Comparison of ENCODE assay signal across 9 mouse cellular contexts in the genomic region with DNA sequence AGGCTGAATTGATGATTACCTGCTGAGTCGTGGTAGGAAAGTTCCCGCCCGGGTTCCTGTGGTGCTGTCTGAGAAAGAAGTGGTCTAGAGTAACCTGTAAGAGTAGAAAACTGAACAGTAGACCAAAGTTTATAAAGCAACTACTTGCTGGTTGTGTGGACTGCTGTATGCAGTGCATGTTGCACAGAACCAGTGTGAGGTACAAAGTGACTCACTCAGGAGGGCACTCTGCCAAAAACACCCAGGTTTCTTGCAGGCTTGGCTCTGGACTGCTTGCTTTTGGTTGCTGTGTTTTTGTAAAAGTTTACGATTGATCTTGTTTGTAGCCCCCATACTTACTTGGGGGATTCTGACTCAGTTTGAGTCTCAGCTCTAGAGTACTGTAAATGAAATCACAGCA. TPM values are rescaled to one million over a fixed set of nuclear protein-coding genes. Genes with fewer than 3 reads are reported as not detected.
DNase-seq lines count a peak whose midpoint lies in the region; ATAC-seq and TF ChIP-seq lines count a peak whose summit lies in the region.
"Had no signal": no experiment of that assay in that cellular context is flagged by ENCODE, and none has a peak within 500 bp of the region (broad histone marks: within the 10 kb centered on the region; RNA-seq: fewer than 3 reads in every experiment).

No protein-coding gene starts in this region.

- H3K27me3 ChIP-seq in midbrain, embryonic 13.5 days = no peaks in the 10 kb centered on the region
- H3K27me3 ChIP-seq in midbrain, embryonic 10.5 days (ENCODE audit: low read depth, poor library complexity, severe bottlenecking) = no peaks in the 10 kb centered on the region
- H3K27me3 ChIP-seq in thymus, adult 2 months (ENCODE audit: control insufficient read depth, insufficient read depth, low read length) = no peaks in the 10 kb centered on the region

- H3K4me3 ChIP-seq in midbrain, embryonic 13.5 days (replicated peaks) = no peak overlapping the region
- H3K4me3 ChIP-seq in midbrain, embryonic 10.5 days = no peak overlapping the region
- no peak overlapping the region for H3K4me3 ChIP-seq in thymus, adult 2 months (ENCODE audit: control insufficient read depth, insufficient read depth, low read length)

- no peak for DNase-seq in midbrain, embryonic 10.5 days (ENCODE audit: low spot score)
- peak; percentile 79 for DNase-seq in cerebellum, adult 9-10 months
- DNase-seq in heart, postnatal 14 days = peak; percentile 64 to 77
- DNase-seq in layer of hippocampus, adult 18-20 months (ENCODE audit: low spot score in 2 of 2) = peak; percentile 28 to 75
- DNase-seq in lung, postnatal 4 days = peak; percentile 34 to 58
- DNase-seq in testis, postnatal 10 days (ENCODE audit: low spot score) = peak; percentile 77
- no peak for DNase-seq in thymus, adult 2 months

- no peak overlapping the region for H3K27ac ChIP-seq in midbrain, embryonic 13.5 days
- no peak overlapping the region for H3K27ac ChIP-seq in midbrain, embryonic 10.5 days (replicated peaks)
- no peak overlapping the region for H3K27ac ChIP-seq in thymus, adult 2 months (ENCODE audit: control insufficient read depth, insufficient read depth, low read length)
- H3K27ac ChIP-seq: liver, embryonic 14.5 days had no signal

- WGBS in midbrain, embryonic 13.5 days = 57% methylated on average over 4 of the region's 4 CpGs
- 54% methylated on average over 4 of the region's 4 CpGs for WGBS in midbrain, embryonic 10.5 days
- WGBS in thymus, adult 2 months = 62% methylated on average over 4 of the region's 4 CpGs

- intact Hi-C loops in heart, postnatal 14 days (cut with DNase I) = loop anchor here (10.0 kb wide), 1 partner anchor 115 kb away; no protein-coding TSS in a partner anchor

- no peaks in the 10 kb centered on the region for H3K9me3 ChIP-seq in midbrain, embryonic 13.5 days
- H3K9me3 ChIP-seq in midbrain, embryonic 10.5 days (replicated peaks) = no peaks in the 10 kb centered on the region

- no peak for TF ChIP-seq CTCF in thymus, adult 2 months (IDR thresholded peaks at IDR 0.05; ENCODE audit: borderline replicate concordance, control insufficient read depth, extremely low read depth, insufficient read depth, low read length, poor library complexity)

- no peaks in the 10 kb centered on the region for H3K4me1 ChIP-seq in midbrain, embryonic 13.5 days (replicated peaks)
- H3K4me1 ChIP-seq in midbrain, embryonic 10.5 days = no peaks in the 10 kb centered on the region
- H3K4me1 ChIP-seq in thymus, adult 2 months (replicated peaks; ENCODE audit: control insufficient read depth, insufficient read depth, low read length) = no peaks in the 10 kb centered on the region

- TF ChIP-seq POLR2A in thymus, adult 2 months (IDR thresholded peaks at IDR 0.05; ENCODE audit: control insufficient read depth, extremely low read depth, insufficient read depth, low read length, poor library complexity) = no peak

- H3K36me3 ChIP-seq in midbrain, embryonic 13.5 days = no peaks in the 10 kb centered on the region
- H3K36me3 ChIP-seq in midbrain, embryonic 10.5 days = peaks cover 19% of the 10 kb centered on the region
- peaks cover 15% of the 10 kb centered on the region for H3K36me3 ChIP-seq in thymus, adult 2 months (ENCODE audit: control insufficient read depth, insufficient read depth, low read length)

- H3K4me2 ChIP-seq in midbrain, embryonic 13.5 days (replicated peaks) = no peak overlapping the region

- no peak overlapping the region for H3K9ac ChIP-seq in midbrain, embryonic 13.5 days (replicated peaks)
- H3K9ac ChIP-seq: liver, embryonic 14.5 days had no signal

- peak; percentile 51; the same call in 1 of the 2 replicates for ATAC-seq in midbrain, embryonic 13.5 days

RNA-seq across cellular contexts. Expression of a gene that starts 15.4 kb away (rescaled TPM):
- 4.6 and 5.0 TPM in 2 replicates for polyA plus RNA-seq in midbrain, embryonic 13.5 days (2015; fragmentation: Nextera tagmentation; extraction: Ambion mirVana)
- polyA plus RNA-seq in midbrain, embryonic 10.5 days (2016; fragmentation: Nextera tagmentation; extraction: Ambion mirVana) = 3.9 and 4.2 TPM in 2 replicates
- total RNA-seq in heart, postnatal 14 days (2021) = 10 to 100 TPM; 18.0 to 19.3 TPM
- total RNA-seq in layer of hippocampus, adult 18-20 months (2021) = 1 to 10 TPM; 8.5 TPM
- 7.2 and 7.6 TPM in 2 replicates for polyA plus RNA-seq in thymus, adult 2 months (2012; rRNA removed)

RNA-seq across cellular contexts. Expression of a gene that starts 32.0 kb away (rescaled TPM):
- polyA plus RNA-seq in midbrain, embryonic 13.5 days (2015; fragmentation: Nextera tagmentation; extraction: Ambion mirVana) = 433 and 444 TPM in 2 replicates
- polyA plus RNA-seq in midbrain, embryonic 10.5 days (2016; fragmentation: Nextera tagmentation; extraction: Ambion mirVana) = 548 and 568 TPM in 2 replicates
- total RNA-seq in heart, postnatal 14 days (2021) = 100 to 1,000 TPM; 292 to 344 TPM
- total RNA-seq in layer of hippocampus, adult 18-20 months (2021) = 100 to 1,000 TPM; 233 to 238 TPM
- polyA plus RNA-seq in thymus, adult 2 months (2012; rRNA removed) = 552 and 608 TPM in 2 replicates

RNA-seq across cellular contexts. Expression of a gene that starts 46.2 kb away (rescaled TPM):
- polyA plus RNA-seq in midbrain, embryonic 13.5 days (2015; fragmentation: Nextera tagmentation; extraction: Ambion mirVana) = 78.8 and 80.7 TPM in 2 replicates
- 87.4 and 94.2 TPM in 2 replicates for polyA plus RNA-seq in midbrain, embryonic 10.5 days (2016; fragmentation: Nextera tagmentation; extraction: Ambion mirVana)
- 10 to 100 TPM; 43.0 to 45.7 TPM for total RNA-seq in heart, postnatal 14 days (2021)
- 10 to 100 TPM; 32.1 to 32.4 TPM for total RNA-seq in layer of hippocampus, adult 18-20 months (2021)
- polyA plus RNA-seq in thymus, adult 2 months (2012; rRNA removed) = 39.3 and 50.4 TPM in 2 replicates

Comparison
In these comparisons a context has a peak if more than half of its experiments do, and no peak if none do; other contexts are left out.
1. DNase-seq: peak in cerebellum, adult 9-10 months (single experiment), heart, postnatal 14 days (2 of 2), layer of hippocampus, adult 18-20 months (2 of 2), lung, postnatal 4 days (2 of 2) and testis, postnatal 10 days (single experiment); none in midbrain, embryonic 10.5 days (single experiment) and thymus, adult 2 months (single experiment).